Mouse (Mus musculus) retina, postnatal 1 day (tissue): Measurements from ENCODE around the gene Tll1.

Experiments
- DNase-seq: peaks from one replicate; pipeline ENCODE4 v3.0.0-alpha.2; 2012

Tll1 gene

GRCm38 (mm10) chr8:64206024-64206385, at the start of gene Tll1:
Gene Tll1 (minus strand): TSS chr8:64206271.
- no peak for DNase-seq

- DNase-seq, result peak; percentile 18
Observed at GRCm38 (mm10) chr8:64238645-64239044, 32.6 kb upstream of the Tll1 start.

- DNase-seq, result no peak
Observed at GRCm38 (mm10) chr8:64221600-64221999, 15.5 kb upstream of the Tll1 start.

GRCm38 (mm10) chr8:64217644-64218043, 11.6 kb upstream of the Tll1 start:
- peak; percentile 41 for DNase-seq

- peak; percentile 52 for DNase-seq
Observed at GRCm38 (mm10) chr8:64216252-64216651, 10.2 kb upstream of the Tll1 start.

GRCm38 (mm10) chr8:64215374-64215773, 9.3 kb upstream of the Tll1 start:
- peak; percentile 78 for DNase-seq

- DNase-seq, result peak; percentile 44
Observed at GRCm38 (mm10) chr8:64214906-64215305, 8.8 kb upstream of the Tll1 start.

- DNase-seq, result peak; percentile 64
Observed at GRCm38 (mm10) chr8:64206411-64206861, 365 bp upstream of the Tll1 start.

- peak; percentile 65 for DNase-seq
Observed at GRCm38 (mm10) chr8:64205321-64206023, 599 bp downstream of the Tll1 start.

- DNase-seq, result peak; percentile 47
Observed at GRCm38 (mm10) chr8:64204801-64205311, 1.2 kb downstream of the Tll1 start.

- peak; percentile 84 for DNase-seq
Observed at GRCm38 (mm10) chr8:64204167-64204566, 1.9 kb downstream of the Tll1 start.

- DNase-seq, result no peak
Observed at GRCm38 (mm10) chr8:64198326-64198725, 7.7 kb downstream of the Tll1 start.

- no peak for DNase-seq
Observed at GRCm38 (mm10) chr8:64193421-64193820, 12.7 kb downstream of the Tll1 start.

- peak; percentile 65 for DNase-seq
Observed at GRCm38 (mm10) chr8:64187881-64188280, 18.2 kb downstream of the Tll1 start.

GRCm38 (mm10) chr8:64176931-64177330, 29.1 kb downstream of the Tll1 start:
- no peak for DNase-seq

GRCm38 (mm10) chr8:64174916-64175315, 31.2 kb downstream of the Tll1 start:
- DNase-seq, result no peak

GRCm38 (mm10) chr8:64173759-64174158, 32.3 kb downstream of the Tll1 start:
- no peak for DNase-seq

- DNase-seq, result peak; percentile 44
Observed at GRCm38 (mm10) chr8:64152899-64153891, 52.9 kb downstream of the Tll1 start.

- DNase-seq, result peak; percentile 8
Observed at GRCm38 (mm10) chr8:64152216-64152804, 53.8 kb downstream of the Tll1 start.

- DNase-seq, result no peak
Observed at GRCm38 (mm10) chr8:64136593-64136992, 69.5 kb downstream of the Tll1 start.

- DNase-seq, result no peak
Observed at GRCm38 (mm10) chr8:64107190-64107589, 98.9 kb downstream of the Tll1 start.

GRCm38 (mm10) chr8:64073396-64073795, 132.7 kb downstream of the Tll1 start:
- DNase-seq, result no peak

GRCm38 (mm10) chr8:64059867-64060266, 146.2 kb downstream of the Tll1 start:
- no peak for DNase-seq
